Mouse (Mus musculus): Measurements from ENCODE around the gene Jagn1. TPM values are rescaled to one million over a fixed set of nuclear protein-coding genes. Genes with fewer than 3 reads are reported as not detected.

The Jagn1 gene
- polyA plus RNA-seq, 1 experiment from 2014 or later: 14.3 TPM

DNA sequence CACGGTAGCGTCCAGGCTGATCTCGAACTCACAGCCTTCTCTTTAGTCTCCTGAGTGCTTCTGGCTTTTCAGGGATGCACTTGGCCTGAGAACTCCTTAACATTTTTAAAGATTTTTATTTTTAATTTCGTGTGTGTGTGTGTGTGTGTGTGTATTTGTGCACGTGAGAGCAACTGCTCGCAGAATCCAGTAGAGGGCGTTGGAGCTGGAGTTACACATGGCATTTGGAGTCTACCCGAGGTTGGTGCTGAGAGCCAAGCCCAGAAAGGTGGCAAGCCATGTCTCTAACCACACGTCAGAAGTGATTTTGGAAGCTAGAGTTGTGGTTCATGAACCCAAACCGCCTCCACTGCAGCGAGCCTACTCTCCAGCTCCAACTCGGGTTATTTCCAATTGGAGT is 722 bp downstream of the Jagn1 start:
- Histone ChIP-seq H3K4me3 (ENCODE audit: inconsistent target) (peak overlapping the region; percentile 91), H3K36me3 (ENCODE audit: inconsistent target) (peaks cover 10% of the 10 kb centered on the region; the same call in 1 of the 2 replicates), H3K27ac (peak overlapping the region; percentile 28; the same call in 1 of the 2 replicates), H3K79me2 (ENCODE audit: inconsistent target) (peaks cover 18% of the 10 kb centered on the region)
- WGBS (ENCODE audit: missing documents): 49% methylated on average over 12 of the region's 12 CpGs

DNA sequence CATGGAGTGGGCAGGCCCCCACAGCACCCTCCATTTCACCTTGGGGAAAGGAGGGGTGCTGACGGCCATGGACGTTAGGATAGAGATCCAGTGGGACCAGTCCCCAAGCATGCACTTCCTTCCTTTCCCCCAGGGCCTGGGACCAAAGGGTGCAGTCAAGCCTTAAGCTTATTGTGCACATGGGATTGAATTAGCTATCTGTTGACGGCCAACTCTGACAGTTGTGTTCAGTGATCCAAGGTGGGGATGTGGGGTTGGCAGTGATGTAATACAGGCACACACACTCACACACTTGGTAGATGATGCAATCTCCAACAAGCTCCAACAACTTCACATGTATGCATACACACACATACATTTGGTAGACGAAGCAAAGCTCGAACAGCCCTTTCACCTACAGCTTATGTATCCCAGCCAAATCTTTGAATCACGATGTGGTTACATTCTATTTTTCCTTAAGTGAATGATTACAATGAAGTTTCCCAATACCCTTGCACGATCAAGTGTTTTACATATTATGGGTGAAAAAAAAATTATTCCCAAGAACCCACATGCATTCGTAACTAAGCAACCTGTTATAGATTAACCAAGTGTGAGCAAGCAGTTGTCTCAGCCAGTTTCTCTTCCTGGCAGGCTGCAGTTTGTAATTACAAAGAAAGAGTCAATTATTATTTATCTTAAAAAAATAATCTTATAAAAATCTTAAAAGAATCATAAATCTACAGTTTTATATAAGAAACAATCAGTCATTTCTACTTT is 2.0 kb downstream of the Jagn1 start:
- Histone ChIP-seq H3K79me2 (ENCODE audit: inconsistent target) (peaks cover 18% of the 10 kb centered on the region), H3K27ac (no peak overlapping the region), H3K36me3 (ENCODE audit: inconsistent target) (peaks cover 14% of the 10 kb centered on the region; the same call in 1 of the 2 replicates), H3K4me3 (ENCODE audit: inconsistent target) (no peak overlapping the region)
- WGBS (ENCODE audit: missing documents): 92% methylated on average over 6 of the region's 8 CpGs

DNA sequence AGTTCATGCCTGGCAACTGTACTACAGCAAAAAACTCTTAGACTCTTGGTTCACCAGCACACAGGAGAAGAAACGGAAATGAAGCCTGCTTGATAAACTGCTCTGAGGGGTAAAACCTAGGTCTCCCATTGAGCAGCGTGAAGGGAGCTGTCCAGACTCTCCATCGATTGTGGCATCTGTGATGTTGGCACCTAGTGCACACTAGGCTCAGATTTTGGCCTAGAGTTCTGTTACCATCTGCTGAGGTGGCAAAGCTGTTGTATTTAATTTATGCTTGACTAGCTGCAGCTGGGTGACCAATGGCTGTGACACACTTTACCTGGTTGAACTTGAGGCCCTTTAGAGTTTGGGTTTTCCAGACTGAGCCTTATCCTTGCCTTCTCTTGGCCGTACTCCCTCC is 5.3 kb downstream of the Jagn1 start:
- Histone ChIP-seq H3K27ac (no peak overlapping the region), H3K79me2 (ENCODE audit: inconsistent target) (peaks cover 16% of the 10 kb centered on the region), H3K36me3 (ENCODE audit: inconsistent target) (peaks cover 14% of the 10 kb centered on the region; the same call in 1 of the 2 replicates), H3K4me3 (ENCODE audit: inconsistent target) (no peak overlapping the region)
- WGBS (ENCODE audit: missing documents): 97% methylated on average over 4 of the region's 4 CpGs

DNA sequence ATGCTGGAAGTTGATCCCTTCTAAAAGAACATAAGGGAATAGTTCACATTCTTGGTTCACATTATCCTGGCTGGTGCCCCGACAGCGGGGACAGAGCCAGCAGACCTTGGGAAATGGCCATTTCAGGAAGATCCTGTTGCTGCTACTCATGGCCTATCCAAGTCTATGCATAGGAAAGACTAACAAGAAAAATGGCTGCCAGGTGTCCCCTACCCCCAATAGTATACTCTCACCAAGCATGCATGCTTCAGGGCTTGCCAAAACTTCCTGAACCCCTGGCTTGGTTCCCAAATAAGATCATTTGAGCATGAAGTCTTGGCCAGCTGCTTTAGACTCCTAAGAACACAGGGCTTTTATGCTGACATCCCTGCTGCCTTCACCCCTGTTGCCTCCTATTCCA is 9.5 kb downstream of the Jagn1 start:
- Histone ChIP-seq H3K27ac (no peak overlapping the region), H3K79me2 (ENCODE audit: inconsistent target) (no peaks in the 10 kb centered on the region), H3K36me3 (ENCODE audit: inconsistent target) (peaks cover 14% of the 10 kb centered on the region; the same call in 1 of the 2 replicates), H3K4me3 (ENCODE audit: inconsistent target) (no peak overlapping the region)
- 93% methylated on average over 2 of the region's 2 CpGs for WGBS (ENCODE audit: missing documents)

DNA sequence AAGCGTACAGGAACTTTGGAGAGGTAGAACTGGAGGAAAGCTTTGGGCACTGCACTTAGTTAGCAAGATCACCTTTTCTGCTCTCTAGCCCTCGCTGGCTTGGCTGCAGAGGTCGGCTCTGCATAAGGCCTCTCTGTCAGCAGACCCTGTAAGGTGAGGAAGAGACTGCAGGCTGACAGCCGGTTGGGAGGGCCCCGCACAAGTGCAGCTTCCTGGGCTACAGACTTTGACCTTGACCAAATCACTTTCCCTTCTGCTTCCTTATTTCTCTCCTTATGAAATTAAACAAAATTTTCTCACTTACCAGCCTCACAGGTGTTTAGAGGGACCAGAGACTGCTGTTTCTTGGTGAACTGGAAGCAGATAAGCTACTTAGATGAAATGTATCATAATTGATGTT is 12.6 kb downstream of the Jagn1 start:
- WGBS (ENCODE audit: missing documents): 22% methylated on average over 5 of the region's 5 CpGs
- H3K4me3 ChIP-seq (ENCODE audit: inconsistent target): no peak overlapping the region
- H3K79me2 ChIP-seq (ENCODE audit: inconsistent target): no peaks in the 10 kb centered on the region
- H3K36me3 ChIP-seq (ENCODE audit: inconsistent target): no peaks in the 10 kb centered on the region
- H3K27ac ChIP-seq: no peak overlapping the region

DNA sequence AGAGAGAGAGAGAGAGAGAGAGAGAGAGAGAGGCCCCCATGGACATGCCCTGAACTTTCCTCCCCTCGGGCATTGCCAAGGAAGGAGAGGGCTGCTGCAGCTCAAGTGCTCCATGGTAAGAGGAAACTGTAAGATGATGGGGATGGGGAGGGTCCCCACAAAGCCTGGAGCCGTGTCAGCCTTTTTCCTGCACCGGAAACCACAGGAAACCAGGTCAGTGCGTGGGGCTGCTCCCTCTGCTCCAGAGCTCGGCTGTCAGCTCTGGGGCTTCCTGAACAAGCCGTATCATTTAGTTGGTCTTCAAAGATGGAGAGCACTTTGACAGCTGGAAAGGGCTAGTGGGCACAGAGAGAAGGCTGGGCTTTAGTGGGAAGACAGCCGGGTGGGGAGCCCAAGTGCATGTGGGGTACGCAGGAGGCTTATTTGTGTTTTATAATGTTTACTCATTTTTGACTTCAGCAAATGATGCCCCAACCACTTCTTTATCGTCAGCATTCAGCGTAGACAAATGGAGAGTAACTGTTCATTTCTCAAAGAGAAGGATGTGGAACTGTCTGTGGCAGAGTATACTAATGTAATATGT is 15.7 kb downstream of the Jagn1 start, which contains the start of gene Il17re:
TSS of gene Il17re (plus strand) at position 533 of the 583 bp plus-strand sequence.
- no peak within 1 kb of the TSS for H3K4me3 ChIP-seq (ENCODE audit: inconsistent target)
- H3K79me2 ChIP-seq (ENCODE audit: inconsistent target): no peaks in the 10 kb centered on the region
- H3K36me3 ChIP-seq (ENCODE audit: inconsistent target): no peaks in the 10 kb centered on the region
- H3K27ac ChIP-seq: no peak within 1 kb of the TSS
- WGBS (ENCODE audit: missing documents): 17% methylated on average over 7 of the region's 10 CpGs

DNA sequence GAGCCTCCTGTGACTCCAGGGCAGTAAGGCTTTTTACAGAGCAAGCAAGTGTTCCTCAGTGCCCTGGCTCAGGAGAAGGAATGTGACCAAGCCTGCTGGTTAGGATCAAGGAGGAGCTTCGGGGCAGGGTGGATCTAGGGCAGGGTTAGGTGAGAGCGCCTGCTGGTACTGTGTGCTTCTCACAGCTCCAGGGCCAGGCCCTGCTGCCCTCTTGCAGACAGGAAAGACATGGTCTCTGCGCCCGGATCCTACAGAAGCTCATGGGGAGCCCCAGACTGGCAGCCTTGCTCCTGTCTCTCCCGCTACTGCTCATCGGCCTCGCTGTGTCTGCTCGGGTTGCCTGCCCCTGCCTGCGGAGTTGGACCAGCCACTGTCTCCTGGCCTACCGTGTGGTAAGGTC is 16.3 kb downstream of the Jagn1 start:
- H3K36me3 ChIP-seq (ENCODE audit: inconsistent target): no peaks in the 10 kb centered on the region
- WGBS (ENCODE audit: missing documents): 54% methylated on average over 8 of the region's 10 CpGs
- H3K79me2 ChIP-seq (ENCODE audit: inconsistent target): no peaks in the 10 kb centered on the region
- no peak overlapping the region for H3K4me3 ChIP-seq (ENCODE audit: inconsistent target)
- H3K27ac ChIP-seq: no peak overlapping the region

DNA sequence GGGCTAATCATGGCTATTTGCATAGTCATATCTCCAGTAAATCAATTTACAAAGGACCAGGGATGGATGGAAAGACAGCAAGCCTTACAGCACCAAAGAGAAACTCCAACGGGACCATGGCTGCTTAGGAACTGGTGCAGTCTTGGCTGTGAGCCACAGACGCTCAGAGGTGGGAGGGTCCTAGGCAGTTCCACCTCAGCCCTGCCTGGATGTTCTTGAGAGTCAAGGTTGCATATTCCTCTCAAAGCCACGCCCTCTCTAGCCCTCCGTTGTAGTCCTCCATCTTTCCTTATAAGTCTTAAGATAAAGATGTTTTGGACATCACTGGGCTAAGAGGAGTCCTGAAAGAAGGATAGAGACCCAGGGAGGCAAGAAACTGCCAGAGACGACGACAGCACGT is 21.7 kb downstream of the Jagn1 start:
- no peaks in the 10 kb centered on the region for H3K79me2 ChIP-seq (ENCODE audit: inconsistent target)
- WGBS (ENCODE audit: missing documents): 81% methylated on average over 7 of the region's 7 CpGs
- H3K27ac ChIP-seq: no peak overlapping the region
- H3K36me3 ChIP-seq (ENCODE audit: inconsistent target): no peaks in the 10 kb centered on the region
- H3K4me3 ChIP-seq (ENCODE audit: inconsistent target): no peak overlapping the region

DNA sequence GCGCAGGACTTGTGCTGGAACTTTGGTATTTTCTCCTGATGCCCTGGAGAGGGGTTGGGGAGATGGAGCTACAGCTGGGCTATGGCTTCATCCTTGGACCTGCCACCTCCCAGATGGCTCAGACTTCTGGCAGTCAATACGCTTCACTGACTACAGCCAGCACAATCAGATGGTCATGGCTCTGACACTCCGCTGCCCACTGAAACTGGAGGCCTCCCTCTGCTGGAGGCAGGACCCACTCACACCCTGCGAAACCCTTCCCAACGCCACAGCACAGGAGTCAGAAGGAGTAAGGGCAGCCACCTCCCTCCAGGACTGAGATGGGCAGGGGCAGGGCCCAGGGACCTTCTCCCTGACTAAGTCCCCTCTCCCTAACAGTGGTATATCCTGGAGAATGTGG is 23.2 kb downstream of the Jagn1 start:
- H3K79me2 ChIP-seq (ENCODE audit: inconsistent target): no peaks in the 10 kb centered on the region

DNA sequence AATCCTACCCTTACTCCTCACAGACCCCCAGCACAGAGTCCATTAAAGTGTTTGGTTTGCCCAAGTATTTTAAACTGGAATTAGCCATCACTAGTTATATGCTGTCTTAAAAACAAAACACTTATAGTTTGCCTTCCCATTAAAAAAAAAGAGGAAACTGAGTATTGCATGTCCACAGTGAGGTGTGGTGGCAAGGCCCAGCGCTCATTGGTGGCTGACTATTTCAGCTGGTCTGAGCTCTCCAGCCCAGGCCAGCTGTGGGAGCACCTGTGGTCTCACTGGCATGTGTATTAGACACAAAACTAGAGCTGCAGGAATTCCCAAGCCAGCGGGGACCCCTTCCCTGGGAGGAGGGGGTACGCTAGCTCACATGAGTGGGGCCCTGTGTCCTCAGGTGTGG is 26.1 kb downstream of the Jagn1 start:
- no peaks in the 10 kb centered on the region for H3K79me2 ChIP-seq (ENCODE audit: inconsistent target)
- H3K4me3 ChIP-seq (ENCODE audit: inconsistent target): no peak overlapping the region
- WGBS (ENCODE audit: missing documents): 58% methylated on average over 3 of the region's 3 CpGs
- no peak overlapping the region for H3K27ac ChIP-seq
- H3K36me3 ChIP-seq (ENCODE audit: inconsistent target): no peaks in the 10 kb centered on the region

More for the DNA sequence above, 23.2 kb downstream of the Jagn1 start:
- 87% methylated on average over 5 of the region's 5 CpGs for WGBS (ENCODE audit: missing documents)
- no peak overlapping the region for H3K27ac ChIP-seq
- H3K4me3 ChIP-seq (ENCODE audit: inconsistent target): no peak overlapping the region
- H3K36me3 ChIP-seq (ENCODE audit: inconsistent target): no peaks in the 10 kb centered on the region

DNA sequence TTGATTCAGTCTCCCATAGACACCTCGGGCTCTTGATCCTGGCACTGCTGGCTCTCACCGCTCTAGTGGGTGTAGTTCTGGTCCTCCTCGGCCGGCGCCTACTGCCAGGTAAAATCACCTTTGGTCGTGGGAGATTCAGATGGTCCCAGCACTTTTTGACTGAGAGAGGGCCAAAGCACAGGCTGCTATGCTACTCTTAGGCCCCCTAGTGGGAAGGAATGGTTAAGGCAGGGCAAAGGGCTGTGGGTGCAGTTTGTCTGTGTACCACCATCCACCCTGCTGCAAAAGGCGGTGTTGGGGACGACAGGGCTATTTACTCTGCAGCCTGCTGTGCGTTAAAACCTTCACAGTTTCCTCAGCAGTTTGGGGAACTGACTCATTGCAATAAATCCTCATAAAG is 26.7 kb downstream of the Jagn1 start:
- Histone ChIP-seq H3K36me3 (ENCODE audit: inconsistent target) (no peaks in the 10 kb centered on the region), H3K79me2 (ENCODE audit: inconsistent target) (no peaks in the 10 kb centered on the region), H3K4me3 (ENCODE audit: inconsistent target) (no peak overlapping the region), H3K27ac (no peak overlapping the region)
- 6% methylated on average over 9 of the region's 9 CpGs for WGBS (ENCODE audit: missing documents)

DNA sequence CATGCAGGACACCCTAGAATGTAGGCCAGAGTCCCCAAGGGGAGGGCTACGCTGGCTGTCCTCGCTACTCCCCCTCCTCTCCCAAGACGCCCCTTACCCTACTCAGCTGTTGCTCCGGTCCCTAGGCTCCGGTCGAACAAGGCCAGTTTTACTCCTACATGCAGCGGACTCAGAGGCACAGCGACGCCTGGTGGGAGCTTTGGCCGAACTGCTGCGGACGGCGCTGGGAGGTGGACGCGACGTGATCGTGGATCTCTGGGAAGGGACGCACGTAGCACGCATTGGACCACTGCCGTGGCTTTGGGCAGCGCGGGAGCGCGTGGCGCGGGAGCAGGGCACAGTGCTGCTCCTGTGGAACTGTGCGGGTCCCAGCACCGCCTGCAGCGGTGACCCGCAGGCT is 27.1 kb downstream of the Jagn1 start:
- Histone ChIP-seq H3K36me3 (ENCODE audit: inconsistent target) (no peaks in the 10 kb centered on the region), H3K27ac (no peak overlapping the region), H3K79me2 (ENCODE audit: inconsistent target) (no peaks in the 10 kb centered on the region), H3K4me3 (ENCODE audit: inconsistent target) (no peak overlapping the region)
- 6% methylated on average over 31 of the region's 31 CpGs for WGBS (ENCODE audit: missing documents)

DNA sequence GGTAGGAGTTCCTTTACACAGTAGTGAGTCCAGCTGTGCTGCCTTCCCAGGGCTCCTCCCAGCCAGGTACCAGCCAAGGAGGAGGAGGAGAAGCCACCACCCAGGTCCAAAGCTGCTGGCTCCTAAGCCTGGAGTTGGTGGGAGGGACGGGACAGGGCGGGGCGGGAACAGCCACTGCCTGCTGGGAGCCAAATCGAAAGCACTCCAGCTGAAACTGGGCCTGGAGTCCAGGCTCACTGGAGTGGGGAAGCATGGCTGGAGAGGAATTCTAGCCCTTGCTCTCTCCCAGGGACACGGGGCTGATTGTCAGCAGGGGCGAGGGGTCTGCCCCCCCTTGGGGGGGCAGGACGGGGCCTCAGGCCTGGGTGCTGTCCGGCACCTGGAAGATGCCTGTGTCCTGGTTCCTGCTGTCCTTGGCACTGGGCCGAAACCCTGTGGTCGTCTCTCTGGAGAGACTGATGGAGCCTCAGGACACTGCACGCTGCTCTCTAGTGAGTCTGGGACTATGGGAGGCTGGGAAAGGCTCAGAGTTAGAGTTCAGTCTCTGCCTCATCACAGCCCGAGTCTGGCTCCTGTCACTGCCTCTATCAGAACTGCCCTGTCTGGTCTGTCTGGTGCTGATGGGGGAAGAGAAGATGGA is 29.0 kb downstream of the Jagn1 start, which contains the start of gene Il17rc:
TSS of gene Il17rc (plus strand) at position 131 of the 640 bp plus-strand sequence.
- H3K4me3 ChIP-seq (ENCODE audit: inconsistent target): no peak within 1 kb of the TSS
- H3K27ac ChIP-seq: no peak within 1 kb of the TSS
- 85% methylated on average over 12 of the region's 12 CpGs for WGBS (ENCODE audit: missing documents)
- no peaks in the 10 kb centered on the region for H3K79me2 ChIP-seq (ENCODE audit: inconsistent target)
- no peaks in the 10 kb centered on the region for H3K36me3 ChIP-seq (ENCODE audit: inconsistent target)

DNA sequence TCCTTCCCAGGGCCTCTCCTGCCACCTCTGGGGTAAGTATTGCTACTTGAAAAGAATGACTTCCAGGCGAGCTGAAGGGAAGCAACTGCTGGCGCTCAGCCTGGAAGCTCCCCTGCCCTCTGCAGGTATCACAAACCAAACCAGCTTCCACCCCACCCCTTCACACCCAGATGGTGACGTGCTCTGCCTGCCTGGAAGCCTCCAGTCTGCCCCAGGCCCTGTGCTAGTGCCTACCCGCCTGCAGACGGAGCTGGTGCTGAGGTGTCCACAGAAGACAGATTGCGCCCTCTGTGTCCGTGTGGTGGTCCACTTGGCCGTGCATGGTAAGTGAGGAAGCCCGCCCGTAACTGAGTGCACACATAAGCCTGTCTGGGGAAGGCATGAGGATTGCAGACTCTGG is 29.7 kb downstream of the Jagn1 start:
- no peak overlapping the region for H3K27ac ChIP-seq
- H3K4me3 ChIP-seq (ENCODE audit: inconsistent target): no peak overlapping the region
- no peaks in the 10 kb centered on the region for H3K79me2 ChIP-seq (ENCODE audit: inconsistent target)
- H3K36me3 ChIP-seq (ENCODE audit: inconsistent target): no peaks in the 10 kb centered on the region
- WGBS (ENCODE audit: missing documents): 87% methylated on average over 10 of the region's 10 CpGs

DNA sequence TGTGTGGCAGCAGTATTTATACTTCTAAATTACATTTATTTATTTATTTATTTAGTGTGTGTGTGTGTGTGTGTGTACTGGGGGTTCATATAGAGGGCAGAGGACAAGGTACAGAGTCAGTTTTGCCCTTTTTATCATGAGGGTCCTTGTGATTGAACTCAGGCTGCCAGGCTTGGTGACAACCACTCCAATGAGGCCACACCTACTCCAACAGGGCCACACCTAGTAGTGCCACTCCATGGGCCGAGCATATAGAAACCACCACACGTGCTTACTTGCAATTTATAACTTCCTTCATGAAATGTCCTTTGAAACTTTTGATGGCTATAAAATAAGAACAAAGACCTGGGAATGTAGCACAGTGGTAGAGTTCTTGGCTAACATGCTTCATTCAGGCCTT is 30.9 kb downstream of the Jagn1 start:
- Histone ChIP-seq H3K4me3 (ENCODE audit: inconsistent target) (no peak overlapping the region), H3K36me3 (ENCODE audit: inconsistent target) (no peaks in the 10 kb centered on the region), H3K79me2 (ENCODE audit: inconsistent target) (no peaks in the 10 kb centered on the region), H3K27ac (no peak overlapping the region)
- 86% methylated on average over 2 of the region's 2 CpGs for WGBS (ENCODE audit: missing documents)

All from macrophage (primary cell).